Mouse (Mus musculus) adrenal gland, postnatal 4 days (tissue): ENCODE data around the gene Zfp866. TPM values are rescaled to one million over a fixed set of nuclear protein-coding genes. Genes with fewer than 3 reads are reported as not detected.

Experiments used
- DNase-seq, 2 experiments: peaks; one replicate each; pipeline ENCODE4 v3.0.0; 2021 to 2022; ENCODE audit warnings: low spot score in 2 of 2, mixed read lengths in 2 of 2
- long read RNA-seq, 2 experiments: library from polyadenylated mRNA; stranded (forward); transcript quantifications; one replicate each; pipeline ENCODE4 v2.0.0; 2021
- total RNA-seq, 2 experiments: library from RNA; stranded (reverse); gene quantifications; 2 replicates each; pipeline ENCODE4 v1.2.3; 2021

Zfp866 gene
- 10 to 100 TPM; 31.4 to 34.4 TPM for total RNA-seq
- long read RNA-seq, experiment 1, partial matches to known transcripts = 0 of 3 reads
- long read RNA-seq, experiment 1, other reads (novel, unspliced or antisense) = 0 of 3 reads
- long read RNA-seq, experiment 2, partial matches to known transcripts = 0 of 5 reads
- long read RNA-seq, experiment 2, other reads (novel, unspliced or antisense) = 3 of 5 reads

DNA sequence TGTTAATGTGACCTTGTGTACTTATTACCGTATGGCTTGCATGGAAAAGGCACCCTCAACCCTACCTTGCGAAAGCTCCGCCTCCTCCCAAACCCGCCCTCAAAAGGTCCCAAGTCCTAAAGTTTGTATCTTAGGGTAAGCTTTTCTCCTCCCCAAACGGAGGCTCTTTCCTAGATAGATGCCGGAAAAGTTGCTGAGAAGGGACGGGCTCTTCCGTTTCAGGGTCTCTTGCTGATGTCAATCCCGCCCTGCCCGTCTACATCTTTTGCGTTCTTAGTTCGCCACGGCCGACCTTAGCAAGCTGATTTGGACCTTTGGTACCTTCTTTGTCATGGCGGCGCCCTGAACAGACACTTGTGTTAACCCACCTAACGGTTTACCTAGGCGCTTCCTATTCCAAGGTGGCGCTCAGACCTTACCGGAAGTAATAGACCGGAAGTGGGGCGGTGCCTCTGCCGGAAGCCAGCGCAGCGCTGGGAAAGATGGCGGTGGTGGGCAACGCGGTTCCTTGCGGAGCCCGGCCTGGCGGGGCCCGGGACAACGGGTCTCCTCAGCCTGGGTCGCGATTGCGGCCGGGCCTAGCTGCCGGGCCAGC is at the start of gene Zfp866, which contains the start of gene Atp13a1:
Gene Zfp866 (minus strand): TSS at position 406 of the 595 bp plus-strand sequence.
Gene Atp13a1 (plus strand): TSS at position 391 of the 595 bp plus-strand sequence.
- peak; percentile 71 to 82 for DNase-seq

DNA sequence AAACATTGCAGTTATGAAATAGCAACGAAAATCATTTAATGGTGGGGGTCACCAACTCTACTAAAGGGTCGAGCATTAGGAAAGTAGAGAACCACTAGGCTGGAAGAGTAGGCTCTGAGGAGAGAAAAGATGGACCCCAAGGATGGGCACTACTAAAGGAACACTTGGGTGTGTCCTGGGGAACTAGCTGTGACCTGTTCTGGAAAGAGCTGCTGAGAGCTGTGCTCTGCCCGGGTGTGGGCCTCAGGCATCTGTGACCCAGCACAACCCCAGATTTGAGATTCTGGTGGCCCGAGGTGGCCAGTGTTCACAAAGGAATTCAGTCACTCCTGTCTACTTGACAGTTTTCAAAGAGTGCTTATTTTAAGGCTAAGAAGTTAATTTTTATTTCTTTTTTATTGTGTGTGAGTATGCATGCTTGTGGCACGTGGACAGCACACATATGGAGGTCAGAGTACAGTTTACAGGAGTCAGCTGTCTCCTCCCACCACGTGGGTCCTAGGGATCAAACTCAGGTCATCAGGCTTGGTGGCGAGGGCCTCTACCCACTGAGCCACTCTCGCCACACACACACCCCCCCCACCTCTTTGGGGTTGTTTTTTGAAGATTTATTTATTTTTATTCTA is 46.2 kb upstream of the Zfp866 start:
- DNase-seq = no peak

DNA sequence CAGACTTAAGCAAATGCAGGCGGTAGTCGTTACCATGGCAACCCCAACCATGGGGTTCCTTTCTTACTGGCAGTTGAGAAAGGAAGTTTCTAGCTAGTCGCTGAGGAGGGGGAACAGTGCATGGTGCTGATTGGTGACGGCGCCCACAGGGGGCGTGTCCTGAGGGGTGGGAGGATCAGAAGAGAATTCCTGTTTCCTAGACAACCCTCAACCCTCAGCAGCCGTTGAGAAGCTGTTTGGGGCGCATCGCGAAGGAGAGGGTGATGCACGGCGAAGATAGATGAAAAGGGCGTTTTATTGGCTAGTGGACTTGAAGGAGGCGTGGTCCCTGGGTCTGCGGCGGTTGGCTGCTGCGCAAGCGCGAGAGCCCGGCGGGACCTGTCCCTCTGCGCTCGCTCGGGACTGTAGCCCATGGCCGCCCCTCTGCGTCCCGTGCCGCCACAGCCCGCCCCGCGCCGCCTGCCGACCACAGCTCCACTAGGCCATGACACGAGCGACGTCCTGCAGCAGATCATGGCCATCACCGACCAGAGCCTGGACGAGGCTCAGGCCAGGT is 41.4 kb upstream of the Zfp866 start, which contains the start of gene Pbx4:
Gene Pbx4 (plus strand): TSS at position 194 of the 556 bp plus-strand sequence.
- peak; percentile 33 to 66 for DNase-seq

- DNase-seq = no peak
These were observed 35.4 kb upstream of the Zfp866 start for GRCm38 (mm10) chr8:69826371-69826770.

- DNase-seq = no peak
These were observed 31.6 kb upstream of the Zfp866 start, which contains the start of gene Lpar2 for GRCm38 (mm10) chr8:69822386-69823191. Lpar2 (plus strand) TSS chr8:69822429.

DNA sequence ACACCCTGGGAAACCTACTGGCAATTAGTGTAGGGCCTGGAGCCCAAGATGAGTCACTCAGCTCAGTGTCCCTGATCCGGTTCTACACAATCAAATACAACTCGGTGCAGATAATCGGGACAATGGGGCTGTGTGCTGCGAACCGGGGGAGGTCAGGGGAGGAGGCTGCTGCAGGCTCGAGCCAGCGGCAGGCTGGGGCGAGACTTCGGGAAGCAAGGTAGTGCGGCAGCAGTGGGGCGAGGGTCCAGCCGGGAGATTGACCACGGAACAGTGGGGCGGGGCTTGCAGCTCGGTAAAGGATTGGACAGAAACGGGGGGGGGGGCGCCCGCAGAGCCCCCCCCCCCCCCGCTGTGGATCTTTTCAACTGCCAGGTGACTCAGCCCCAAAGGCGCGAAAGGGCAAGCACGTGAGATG is 31.0 kb upstream of the Zfp866 start:
- no peak for DNase-seq

- DNase-seq = no peak
These were observed 29.5 kb upstream of the Zfp866 start for GRCm38 (mm10) chr8:69820466-69820865.

- no peak for DNase-seq
These were observed 24.4 kb upstream of the Zfp866 start for GRCm38 (mm10) chr8:69815396-69815795.

DNA sequence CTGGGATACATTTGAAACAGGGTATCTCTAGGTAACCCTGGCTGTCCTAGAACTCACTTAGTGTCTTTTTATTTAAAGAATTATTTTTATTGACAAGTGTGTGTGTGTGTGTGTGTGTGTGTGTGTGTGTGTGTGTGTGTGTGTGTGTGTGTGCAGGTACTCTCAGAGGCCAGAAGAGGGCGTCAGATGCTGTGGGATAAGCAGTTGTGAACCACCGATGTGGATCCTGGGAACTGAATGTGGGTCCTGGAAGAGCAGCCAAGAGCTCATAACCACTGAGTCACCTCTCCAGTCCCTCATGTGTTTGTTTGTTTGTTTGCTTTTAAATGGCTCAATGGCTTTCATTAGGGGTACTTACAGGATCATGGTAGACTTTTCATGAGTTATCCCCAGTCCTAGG is 23.9 kb upstream of the Zfp866 start:
- no peak for DNase-seq

- DNase-seq = no peak
These were observed 18.8 kb upstream of the Zfp866 start for GRCm38 (mm10) chr8:69809820-69810219.

DNA sequence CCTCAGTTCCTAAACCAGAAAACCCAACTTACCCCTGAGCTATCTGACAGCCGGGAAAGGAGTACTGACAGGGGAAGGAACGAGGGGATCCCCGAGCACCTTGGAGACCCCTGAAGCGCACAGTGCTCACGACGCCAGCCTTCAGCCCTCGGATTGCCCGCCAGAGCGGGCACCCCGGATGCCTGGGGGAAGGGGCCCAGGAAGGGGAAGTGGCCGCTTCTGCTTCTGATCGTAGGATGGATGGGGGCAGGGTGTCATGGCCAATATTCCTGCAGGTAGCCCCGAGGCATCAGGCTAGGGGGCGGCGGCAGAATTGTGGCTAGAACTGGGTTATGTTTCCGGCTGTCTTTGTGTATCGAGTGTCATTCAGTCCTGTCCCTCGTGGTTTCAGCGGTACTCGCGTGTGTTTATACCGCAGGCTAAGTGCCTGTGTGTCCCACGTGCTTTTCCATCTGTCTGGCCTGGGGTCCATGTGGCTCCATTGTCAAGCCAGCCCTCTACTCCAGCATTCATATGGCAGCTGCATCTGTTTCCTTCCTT is 18.0 kb upstream of the Zfp866 start:
- no peak for DNase-seq

DNA sequence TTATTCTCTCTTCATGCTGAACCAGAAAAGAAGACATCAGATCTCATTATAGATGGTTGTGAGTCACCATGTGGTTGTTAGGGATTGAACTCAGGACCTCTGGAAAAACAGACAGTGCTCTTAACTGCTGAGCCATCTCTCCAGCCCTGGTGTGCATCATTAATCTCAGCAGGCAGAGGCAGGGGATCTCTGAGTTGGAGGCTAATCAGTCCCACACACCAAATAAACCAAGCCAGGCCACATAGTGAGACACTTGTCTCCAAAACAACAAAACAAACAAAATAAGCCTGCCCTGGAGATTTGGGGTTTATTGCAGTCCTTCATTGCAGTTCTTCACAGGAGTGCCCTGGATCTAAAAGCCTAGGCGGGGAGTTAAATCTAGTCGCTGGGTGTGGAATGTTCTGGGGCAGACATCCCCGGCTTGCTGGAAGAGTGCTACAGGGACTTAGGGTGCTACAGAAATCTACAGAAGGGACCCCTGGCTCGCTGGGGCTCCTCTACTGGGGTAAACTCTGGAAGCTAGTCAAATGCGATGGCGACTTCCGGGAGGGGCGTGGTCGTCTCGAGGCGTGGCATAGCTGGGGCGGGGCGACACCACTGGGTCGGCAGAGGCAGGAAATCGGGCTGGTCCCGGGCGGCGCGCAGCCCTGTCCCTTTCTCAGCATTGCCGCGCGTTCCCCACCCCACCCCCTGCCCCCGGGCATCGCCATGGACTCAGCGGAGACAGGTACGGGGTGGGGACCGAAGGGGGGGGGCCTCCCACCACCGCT is 17.3 kb upstream of the Zfp866 start, which contains the start of gene Gmip:
Gene Gmip (plus strand): TSS at position 586 of the 770 bp plus-strand sequence.
- DNase-seq = peak; percentile 37 to 69

GRCm38 (mm10) chr8:69807236-69807635 is 16.3 kb upstream of the Zfp866 start:
- DNase-seq = no peak

- DNase-seq = no peak
These were observed 14.5 kb upstream of the Zfp866 start for GRCm38 (mm10) chr8:69805491-69805890.

- DNase-seq = no peak
These were observed 14.1 kb upstream of the Zfp866 start for GRCm38 (mm10) chr8:69805086-69805485.

- peak in 1 of 2 experiments; percentile 1 for DNase-seq
These were observed 13.6 kb upstream of the Zfp866 start for GRCm38 (mm10) chr8:69804537-69804936.

- DNase-seq = peak in 1 of 2 experiments; percentile 2
These were observed 12.4 kb upstream of the Zfp866 start for GRCm38 (mm10) chr8:69803366-69803765.

GRCm38 (mm10) chr8:69802216-69802615 is 11.2 kb upstream of the Zfp866 start:
- no peak for DNase-seq

- peak in 1 of 2 experiments; percentile 2 for DNase-seq
These were observed 10.8 kb upstream of the Zfp866 start for GRCm38 (mm10) chr8:69801796-69802195.

GRCm38 (mm10) chr8:69799946-69800345 is 9.0 kb upstream of the Zfp866 start:
- DNase-seq = no peak
